Mouse (Mus musculus) heart, postnatal 0 days (tissue): Measurements from ENCODE around the gene Usp2. TPM values are rescaled to one million over a fixed set of nuclear protein-coding genes. Genes with fewer than 3 reads are reported as not detected.

Source experiments
- ATAC-seq: fragments of 200-750 bp; cut with Nextera tagmentation; 2 replicates; pipeline ENCODE4 v1.8.0; 2017; ENCODE audit warnings: low read depth, moderate number of reproducible peaks, moderate library complexity; ENCODE audit not compliant: insufficient read depth
- DNase-seq: peaks from one replicate; pipeline ENCODE4 v3.0.0-alpha.2; 2016; ENCODE audit warnings: low spot score
- H3K27ac ChIP-seq: fragments of 300-500 bp; sonication (generic); 2 replicates; pipeline ENCODE4 v1.5.1; 2014; ENCODE audit warnings: low read depth, mild to moderate bottlenecking
- H3K27me3 ChIP-seq: fragments of 300-500 bp; sonication (generic); 2 replicates; pipeline ENCODE4 v1.6.1; 2014; ENCODE audit warnings: low read length, mixed read lengths; ENCODE audit not compliant: control insufficient read depth, insufficient read depth
- H3K36me3 ChIP-seq: fragments of 300-500 bp; sonication (generic); replicated peaks from 2 replicates; pipeline ENCODE4 v1.6.1; 2014; ENCODE audit warnings: low read length, mixed read lengths; ENCODE audit not compliant: control insufficient read depth, insufficient read depth
- H3K4me1 ChIP-seq: fragments of 300-500 bp; sonication (generic); 2 replicates; pipeline ENCODE4 v1.6.1; 2014; ENCODE audit warnings: antibody characterized with exemption; ENCODE audit not compliant: control insufficient read depth, insufficient read depth
- H3K4me2 ChIP-seq: fragments of 300-500 bp; sonication (generic); 2 replicates; pipeline ENCODE4 v1.6.1; 2014; ENCODE audit warnings: low read depth, mild to moderate bottlenecking, low read length, moderate library complexity
- H3K4me3 ChIP-seq: fragments of 300-500 bp; sonication (generic); 2 replicates; pipeline ENCODE4 v1.5.1; 2014; ENCODE audit warnings: low read depth, low read length
- H3K9ac ChIP-seq: fragments of 300-500 bp; sonication (generic); replicated peaks from 2 replicates; pipeline ENCODE4 v1.6.1; 2014; ENCODE audit warnings: low read depth, low read length, mixed read lengths
- H3K9me3 ChIP-seq: fragments of 300-500 bp; sonication (generic); replicated peaks from 2 replicates; pipeline ENCODE4 v1.6.1; 2016; ENCODE audit warnings: low read length; ENCODE audit not compliant: control insufficient read depth
- CTCF ChIP-seq: IDR thresholded peaks from 2 replicates; pipeline ENCODE4 v1.5.1; 2016; ENCODE audit warnings: antibody characterized with exemption, control low read depth, low read depth
- EP300 ChIP-seq: IDR thresholded peaks from 2 replicates; pipeline ENCODE4 v1.6.1; 2016; ENCODE audit warnings: antibody characterized with exemption, low read depth
- WGBS: fragments of 180-500 bp; shearing (Covaris S2); extraction: QIAGEN DNeasy Blood & Tissue Kit; methylation state at CpG from one replicate; pipeline ENCODE4 v1.1.7; 2014; 5-methylcytosine and 5-hydroxymethylcytosine counted together
- polyA plus RNA-seq: library from polyadenylated mRNA; unstranded; fragments of >200 nt; fragmentation: Nextera tagmentation; extraction: Ambion mirVana; gene quantifications from 2 replicates; pipeline ENCODE4 v1.2.1, GENCODE M21; 2015
- total RNA-seq: library from RNA; depleted of rRNA; stranded (reverse); fragments of >200 nt; gene quantifications from 2 replicates; pipeline ENCODE4 v1.2.3, GENCODE M21; 2014; ENCODE audit warnings: low replicate concordance

Usp2 gene
- total and polyA plus RNA-seq, 2 experiments from 2014 or later: 48.6 to 121 TPM

GRCm38 (mm10) chr9:44114453-44114852 lies 47.6 kb downstream of the Usp2 start:
- WGBS: 74% methylated on average over 2 of the region's 2 CpGs
- H3K9me3 ChIP-seq: no peaks in the 10 kb centered on the region
- DNase-seq: no peak
- TF ChIP-seq EP300 (no peak), CTCF (no peak)
- no peak overlapping the region for H3K4me3 ChIP-seq
- ATAC-seq: no peak
- H3K27ac ChIP-seq: no peak overlapping the region
- no peak overlapping the region for H3K9ac ChIP-seq
- H3K27me3 ChIP-seq: no peaks in the 10 kb centered on the region
- peaks cover 11% of the 10 kb centered on the region for H3K4me1 ChIP-seq
- H3K36me3 ChIP-seq: no peaks in the 10 kb centered on the region
- no peak overlapping the region for H3K4me2 ChIP-seq

GRCm38 (mm10) chr9:44115599-44115998 lies 48.8 kb downstream of the Usp2 start:
- WGBS: 80% methylated on average over 9 of the region's 9 CpGs
- Histone ChIP-seq H3K4me1 (peaks cover under 1% of the 10 kb centered on the region; the same call in 1 of the 2 replicates), H3K27me3 (no peaks in the 10 kb centered on the region), H3K4me2 (no peak overlapping the region), H3K36me3 (no peaks in the 10 kb centered on the region), H3K27ac (no peak overlapping the region), H3K9me3 (no peaks in the 10 kb centered on the region), H3K4me3 (no peak overlapping the region), H3K9ac (no peak overlapping the region)
- DNase-seq (no peak), ATAC-seq (no peak)
- TF ChIP-seq EP300: no peak
- TF ChIP-seq CTCF: no peak

GRCm38 (mm10) chr9:44116182-44116581 lies 49.4 kb downstream of the Usp2 start:
- DNase-seq (no peak), ATAC-seq (no peak)
- TF ChIP-seq CTCF (no peak), EP300 (no peak)
- Histone ChIP-seq H3K4me3 (no peak overlapping the region), H3K4me2 (no peak overlapping the region), H3K9me3 (no peaks in the 10 kb centered on the region), H3K36me3 (no peaks in the 10 kb centered on the region), H3K9ac (no peak overlapping the region), H3K27me3 (no peaks in the 10 kb centered on the region), H3K27ac (no peak overlapping the region), H3K4me1 (no peaks in the 10 kb centered on the region)
- 89% methylated on average over 4 of the region's 4 CpGs for WGBS

- DNase-seq: no peak
Measured at GRCm38 (mm10) chr9:44119011-44119410, 52.2 kb downstream of the Usp2 start.

GRCm38 (mm10) chr9:44119948-44120465 lies 53.2 kb downstream of the Usp2 start:
- no peaks in the 10 kb centered on the region for H3K9me3 ChIP-seq
- no peak overlapping the region for H3K9ac ChIP-seq
- DNase-seq: no peak
- WGBS: 62% methylated on average over 8 of the region's 8 CpGs
- no peaks in the 10 kb centered on the region for H3K27me3 ChIP-seq
- ATAC-seq: no peak
- H3K4me3 ChIP-seq: no peak overlapping the region
- TF ChIP-seq EP300: no peak
- no peak for TF ChIP-seq CTCF
- H3K4me1 ChIP-seq: no peaks in the 10 kb centered on the region
- H3K36me3 ChIP-seq: no peaks in the 10 kb centered on the region
- no peak overlapping the region for H3K4me2 ChIP-seq
- no peak overlapping the region for H3K27ac ChIP-seq

More at GRCm38 (mm10) chr9:44119011-44119410, 52.2 kb downstream of the Usp2 start:
- no peaks in the 10 kb centered on the region for H3K9me3 ChIP-seq
- no peak overlapping the region for H3K9ac ChIP-seq
- no peak overlapping the region for H3K4me2 ChIP-seq
- H3K4me3 ChIP-seq: no peak overlapping the region
- H3K27ac ChIP-seq: no peak overlapping the region
- peak; percentile 46 for TF ChIP-seq CTCF
- TF ChIP-seq EP300: no peak
- H3K27me3 ChIP-seq: no peaks in the 10 kb centered on the region
- H3K36me3 ChIP-seq: no peaks in the 10 kb centered on the region
- 56% methylated on average over 5 of the region's 5 CpGs for WGBS
- no peaks in the 10 kb centered on the region for H3K4me1 ChIP-seq
- ATAC-seq: no peak

GRCm38 (mm10) chr9:44124317-44124716 lies 57.5 kb downstream of the Usp2 start:
- no peak overlapping the region for H3K9ac ChIP-seq
- no peak overlapping the region for H3K4me2 ChIP-seq
- H3K27ac ChIP-seq: no peak overlapping the region
- DNase-seq (no peak), ATAC-seq (no peak)
- WGBS: 60% methylated on average over 6 of the region's 6 CpGs
- H3K9me3 ChIP-seq: no peaks in the 10 kb centered on the region
- H3K4me3 ChIP-seq: no peak overlapping the region
- no peaks in the 10 kb centered on the region for H3K36me3 ChIP-seq
- H3K27me3 ChIP-seq: no peaks in the 10 kb centered on the region
- H3K4me1 ChIP-seq: peaks cover 3% of the 10 kb centered on the region; the same call in 1 of the 2 replicates
- TF ChIP-seq CTCF (peak; percentile 54), EP300 (no peak)
